Comparison of ENCODE assay signal across 8 mouse cellular contexts in genomic region chr1:118458963-118459920, GRCm38 (mm10).
DNase-seq lines count a peak whose midpoint lies in the region; ATAC-seq lines count a peak whose summit lies in the region.

No protein-coding gene starts in this region.

- peak; percentile 91 for ATAC-seq in hindbrain, embryonic 12.5 days (ENCODE audit: low FRiP score)

- H3K4me2 ChIP-seq in hindbrain, embryonic 12.5 days (replicated peaks), result peak overlapping the region; percentile 70

- peak overlapping the region; percentile 45 for H3K4me3 ChIP-seq in hindbrain, embryonic 12.5 days

- H3K27me3 ChIP-seq in hindbrain, embryonic 12.5 days, result no peaks in the 10 kb centered on the region

- H3K4me1 ChIP-seq in hindbrain, embryonic 12.5 days, result peaks cover 39% of the 10 kb centered on the region

- H3K9me3 ChIP-seq in hindbrain, embryonic 12.5 days (replicated peaks), result no peaks in the 10 kb centered on the region

- peaks cover 32% of the 10 kb centered on the region for H3K36me3 ChIP-seq in hindbrain, embryonic 12.5 days

- H3K9ac ChIP-seq in hindbrain, embryonic 12.5 days, result peak overlapping the region; percentile 63

- H3K27ac ChIP-seq in hindbrain, embryonic 12.5 days, result peak overlapping the region; percentile 91

- 1% methylated on average over 53 of the region's 53 CpGs for WGBS in hindbrain, embryonic 12.5 days

- peak; percentile 88 for DNase-seq in NIH3T3 (ENCODE audit: low read depth)
- peak; percentile 92 to 93 for DNase-seq in cerebellum, postnatal 10 days
- DNase-seq in frontal cortex, postnatal 10 days (ENCODE audit: low spot score in 2 of 2), result peak; percentile 87 to 89
- DNase-seq in layer of hippocampus, postnatal 14 days (ENCODE audit: low spot score in 2 of 2), result peak; percentile 87 to 90
- DNase-seq in lung, postnatal 14 days, result peak; percentile 93
- peak; percentile 90 for DNase-seq in retina, adult 2 months (ENCODE audit: low read depth, low spot score)
- peak; percentile 94 for DNase-seq in thymus, postnatal 36 days

Comparison
In these comparisons a context has a peak if more than half of its experiments do, and no peak if none do; other contexts are left out.
1. Peak in every context shown above with its lines: DNase-seq, ATAC-seq, H3K4me3 ChIP-seq and H3K27ac ChIP-seq.